Mouse (Mus musculus) embryo, embryonic 10.5 days (tissue): ENCODE measurements at regions not wholly inside any gene's neighbourhood (a gene's known extent, or its start where the extent isn't known, plus 50 kb on each side); places are given as distances from the start of the nearest gene placed in this dataset.

Experiments
- DNase-seq: peaks from one replicate; pipeline ENCODE4 v3.0.0-alpha.2; 2015; ENCODE audit warnings: low spot score

GRCm38 (mm10) chr8:27677143-27678106 lies 230.0 kb downstream of the Poteg start:
- peak; percentile 83 for DNase-seq

- peak; percentile 80 for DNase-seq
Observed at GRCm38 (mm10) chr8:27679164-27679563, 231.7 kb downstream of the Poteg start.

GRCm38 (mm10) chr8:27721988-27722387 lies 274.5 kb downstream of the Poteg start:
- peak; percentile 14 for DNase-seq

GRCm38 (mm10) chr8:27770296-27770695 lies 322.8 kb downstream of the Poteg start:
- DNase-seq = no peak

GRCm38 (mm10) chr8:27770803-27771202 lies 323.3 kb downstream of the Poteg start:
- peak; percentile 35 for DNase-seq

GRCm38 (mm10) chr8:27771250-27771649 lies 323.8 kb downstream of the Poteg start:
- no peak for DNase-seq

GRCm38 (mm10) chr8:27778982-27779381 lies 331.5 kb downstream of the Poteg start:
- DNase-seq = no peak
